8 mouse cellular contexts compared by ENCODE assay signal in genomic region chr7:44336046-44337021, GRCm38 (mm10). TPM values are rescaled to one million over a fixed set of nuclear protein-coding genes. Genes with fewer than 3 reads are reported as not detected.
DNase-seq lines count a peak whose midpoint lies in the region; TF ChIP-seq lines count a peak whose summit lies in the region.

No protein-coding gene starts in this region.

- peak; percentile 44; the same call in 1 of the 2 replicates for TF ChIP-seq POLR2A in cortical plate, adult 2 months (IDR thresholded peaks at IDR 0.05; ENCODE audit: extremely low read depth, insufficient read depth, low read length)

- H3K27ac ChIP-seq in cortical plate, adult 2 months (ENCODE audit: insufficient read depth, low read length) = peak overlapping the region; percentile 86

- no peak for TF ChIP-seq CTCF in cortical plate, adult 2 months (IDR thresholded peaks at IDR 0.05; ENCODE audit: extremely low read depth, insufficient read depth, low read length)

- peak overlapping the region; percentile 70 for H3K4me3 ChIP-seq in cortical plate, adult 2 months (ENCODE audit: insufficient read depth, low read length)

- peaks cover 9% of the 10 kb centered on the region for H3K4me1 ChIP-seq in cortical plate, adult 2 months (ENCODE audit: control insufficient read depth, insufficient read depth, low read length)

- DNase-seq in left cerebral cortex, adult 11 months (ENCODE audit: low spot score) = peak; percentile 67
- DNase-seq in left cerebral cortex, adult 9 months (ENCODE audit: low spot score in 2 of 2) = no peak
- DNase-seq in layer of hippocampus, postnatal 25 days (ENCODE audit: extremely low spot score in 1 of 2, low spot score in 1 of 2) = peak; percentile 40 to 41
- DNase-seq in right cerebral cortex, postnatal 10 days (ENCODE audit: low spot score in 2 of 2) = peak; percentile 75 to 87
- DNase-seq in kidney, postnatal 10 days = no peak
- DNase-seq in adrenal gland, postnatal 14 days = no peak
- no peak for DNase-seq in adrenal gland, postnatal 25 days

RNA-seq across cellular contexts. Expression of gene Shank1, which starts 26.3 kb away (rescaled TPM):
- 106 and 113 TPM in 2 replicates for polyA plus RNA-seq in cortical plate, adult 2 months (2012; rRNA removed)
- total RNA-seq in layer of hippocampus, postnatal 25 days (2021) = 100 to 1,000 TPM; 502 to 670 TPM
- total RNA-seq in adrenal gland, postnatal 14 days (2021) = 7.6 and 8.0 TPM in 2 replicates
- 8.5 and 10.4 TPM in 2 replicates for total RNA-seq in adrenal gland, postnatal 25 days (2021)

RNA-seq across cellular contexts. Expression of gene Clec11a, which starts 29.6 kb away (rescaled TPM):
- polyA plus RNA-seq in cortical plate, adult 2 months (2012; rRNA removed) = 5.4 and 5.6 TPM in 2 replicates
- 1 to 10 TPM; 3.1 to 3.5 TPM for total RNA-seq in layer of hippocampus, postnatal 25 days (2021)
- 3.4 and 3.6 TPM in 2 replicates for total RNA-seq in adrenal gland, postnatal 14 days (2021)
- total RNA-seq in adrenal gland, postnatal 25 days (2021) = 3.4 and 3.6 TPM in 2 replicates

RNA-seq across cellular contexts. Expression of gene Syt3, which starts 47.6 kb away (rescaled TPM):
- polyA plus RNA-seq in cortical plate, adult 2 months (2012; rRNA removed) = 70.2 and 74.0 TPM in 2 replicates
- total RNA-seq in layer of hippocampus, postnatal 25 days (2021) = 10 to 100 TPM; 91.3 to 92.1 TPM
- 2.6 and 3.9 TPM in 2 replicates for total RNA-seq in adrenal gland, postnatal 14 days (2021)
- 4.1 and 5.7 TPM in 2 replicates for total RNA-seq in adrenal gland, postnatal 25 days (2021)

RNA-seq across cellular contexts. Expression of gene 1700008O03Rik, which starts 49.3 kb away (rescaled TPM):
- 3.7 and 4.3 TPM in 2 replicates for polyA plus RNA-seq in cortical plate, adult 2 months (2012; rRNA removed)
- total RNA-seq in layer of hippocampus, postnatal 25 days (2021) = 1 to 10 TPM; 3.8 to 4.1 TPM
- total RNA-seq in adrenal gland, postnatal 14 days (2021) = 0.59 and 0.71 TPM in 2 replicates
- 2.3 TPM in 1 of 2 replicates, not detected in the other for total RNA-seq in adrenal gland, postnatal 25 days (2021)

Comparison
In these comparisons a context has a peak if more than half of its experiments do, and no peak if none do; other contexts are left out.
1. DNase-seq: peak in left cerebral cortex, adult 11 months (single experiment), layer of hippocampus, postnatal 25 days (2 of 2) and right cerebral cortex, postnatal 10 days (2 of 2); none in left cerebral cortex, adult 9 months (0 of 2), kidney, postnatal 10 days (single experiment), adrenal gland, postnatal 14 days (single experiment) and adrenal gland, postnatal 25 days (single experiment).
2. RNA of gene Shank1, which starts 26.3 kb away (total RNA-seq): 502 to 670 TPM in layer of hippocampus, postnatal 25 days; 8.5 to 10.4 TPM in adrenal gland, postnatal 25 days and 7.6 to 8.0 TPM in adrenal gland, postnatal 14 days; every median in the first group is over 10 times any median in the second.
3. RNA of gene Syt3, which starts 47.6 kb away (total RNA-seq): 91.3 to 92.1 TPM in layer of hippocampus, postnatal 25 days; 4.1 to 5.7 TPM in adrenal gland, postnatal 25 days and 2.6 to 3.9 TPM in adrenal gland, postnatal 14 days; every median in the first group is over 10 times any median in the second.